1 mouse cellular context compared by ENCODE assay signal in genomic region chrX:7815016-7815415, GRCm38 (mm10).
A peak's percentile ranks its signal among the peaks of the same experiment; 100 is the strongest.
TF ChIP-seq lines count a peak whose summit lies in the region.

No protein-coding gene starts in this region.

TF ChIP-seq in MEL, 35 proteins besides CTCF, POLR2A, EP300 and RAD21:
- TF ChIP-seq SMC3 (IDR thresholded peaks at IDR 0.05; ENCODE audit: low read depth, low read length), result peak; percentile 60
